Mouse (Mus musculus) MEL (cell line): ENCODE measurements at regions not wholly inside any gene's neighbourhood (a gene's known extent, or its start where the extent isn't known, plus 50 kb on each side); places are given as distances from the start of the nearest gene placed in this dataset.
"Not testable (repeated sequence)": the region's sequence is repeated elsewhere in the genome, so short reads cannot be mapped to it uniquely, and the experiment has no call there.

Experiments
- CTCF ChIP-seq, 3 experiments: IDR thresholded peaks in 2 of 3; conservative IDR thresholded peaks in 1 of 3; 2 replicates each; pipeline ENCODE4 v1.5.1; 2011 to 2012; ENCODE audit warnings: low read length in 3 of 3, low read depth in 2 of 3, mild to moderate bottlenecking in 2 of 3, improper control_type of control experiment in 1 of 3, inconsistent platforms in 1 of 3, mixed read lengths in 1 of 3, moderate library complexity in 1 of 3; ENCODE audit not compliant: control insufficient read depth in 1 of 3, insufficient read depth in 1 of 3, poor library complexity in 1 of 3, severe bottlenecking in 1 of 3
- E2F4 ChIP-seq: IDR thresholded peaks from 2 replicates; pipeline ENCODE4 v1.6.1; 2011; ENCODE audit warnings: low read depth, low read length, improper control_type of control experiment, borderline replicate concordance
- ELF1 ChIP-seq: IDR thresholded peaks from 2 replicates; pipeline ENCODE4 v1.6.1; 2014; ENCODE audit warnings: low read depth, mild to moderate bottlenecking, inconsistent platforms, low read length, improper control_type of control experiment, moderate library complexity
- GATA1 ChIP-seq: IDR thresholded peaks from 2 replicates; pipeline ENCODE4 v1.6.1; 2011; ENCODE audit warnings: low read depth, low read length, improper control_type of control experiment
- KAT2A ChIP-seq: conservative IDR thresholded peaks from 2 replicates; pipeline ENCODE4 v1.6.1; 2012; ENCODE audit warnings: low read depth, low read length, improper control_type of control experiment, inconsistent platforms
- MXI1 ChIP-seq: IDR thresholded peaks from 2 replicates; pipeline ENCODE4 v1.6.1; 2011; ENCODE audit warnings: mild to moderate bottlenecking, low read depth, low read length, improper control_type of control experiment
- NELFE ChIP-seq: IDR thresholded peaks from 2 replicates; pipeline ENCODE4 v1.6.1; 2011; ENCODE audit warnings: low read depth, low read length, improper control_type of control experiment
- NRF1 ChIP-seq: IDR thresholded peaks from 2 replicates; pipeline ENCODE4 v1.6.1; 2014; ENCODE audit warnings: low read depth, mild to moderate bottlenecking, inconsistent platforms, low read length, improper control_type of control experiment, moderate library complexity; ENCODE audit not compliant: poor library complexity, insufficient read depth, severe bottlenecking
- POLR2A ChIP-seq, 2 experiments: IDR thresholded peaks; 2 replicates each; pipeline ENCODE4 v1.6.1; 2011 to 2012; ENCODE audit warnings: low read length in 2 of 2, mild to moderate bottlenecking in 2 of 2, control low read depth in 1 of 2, improper control_type of control experiment in 1 of 2, low read depth in 1 of 2, moderate library complexity in 1 of 2; ENCODE audit not compliant: control insufficient read depth in 1 of 2, insufficient read depth in 1 of 2, poor library complexity in 1 of 2
- POLR2AphosphoS5 ChIP-seq: IDR thresholded peaks from 2 replicates; pipeline ENCODE4 v1.6.1; 2012; ENCODE audit warnings: low read depth, borderline replicate concordance, mild to moderate bottlenecking, inconsistent platforms, low read length, moderate library complexity, mixed read lengths
- TBP ChIP-seq: IDR thresholded peaks from 2 replicates; pipeline ENCODE4 v1.8.0; 2011; ENCODE audit warnings: low read depth, low read length, improper control_type of control experiment
- ZC3H11A ChIP-seq: IDR thresholded peaks from 2 replicates; pipeline ENCODE4 v1.6.1; 2012; ENCODE audit warnings: low read depth, mild to moderate bottlenecking, inconsistent platforms, low read length, improper control_type of control experiment
- ZNF384 ChIP-seq: IDR thresholded peaks from 2 replicates; pipeline ENCODE4 v1.6.1; 2012; ENCODE audit warnings: low read depth, mild to moderate bottlenecking, inconsistent platforms, low read length, improper control_type of control experiment

DNA sequence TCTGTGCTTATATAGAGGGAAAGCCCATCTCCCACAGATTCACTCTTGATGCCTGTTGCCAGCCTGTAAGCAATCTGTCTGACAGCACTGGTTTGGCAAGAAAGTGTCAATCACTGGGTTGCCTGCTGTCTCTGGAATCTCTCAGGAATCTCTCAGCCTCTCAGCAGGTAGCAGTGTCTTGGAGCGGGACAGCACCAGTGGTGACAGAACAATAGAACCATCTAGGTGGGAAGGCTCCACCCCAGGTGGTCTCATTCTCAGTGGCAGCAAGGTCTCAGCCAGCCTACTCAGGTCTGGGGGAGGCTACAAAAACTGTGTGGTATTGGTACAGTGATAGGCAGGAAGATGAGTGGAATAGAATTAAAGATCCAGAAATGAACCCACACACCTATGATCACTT, 76.1 kb upstream of the Egfr start:
- TF ChIP-seq CTCF (IDR thresholded peaks at IDR 0.05 in 2 of 3, conservative IDR thresholded peaks at IDR 0.05 in 1 of 3; ENCODE audit: control insufficient read depth in 1 of 3, insufficient read depth in 1 of 3, low read depth in 2 of 3, low read length in 3 of 3, poor library complexity in 1 of 3, severe bottlenecking in 1 of 3); POLR2A (IDR thresholded peaks at IDR 0.05; ENCODE audit: control insufficient read depth in 1 of 2, insufficient read depth in 1 of 2, low read depth in 1 of 2, low read length in 2 of 2, poor library complexity in 1 of 2); ZC3H11A; TBP; ELF1; KAT2A; POLR2AphosphoS5; GATA1; NRF1; NELFE; MXI1; E2F4; ZNF384: not testable (repeated sequence)
